Mouse (Mus musculus) lung, postnatal 14 days (tissue): ENCODE data around the gene Lrpprc.

Experiments
- DNase-seq: peaks from one replicate; pipeline ENCODE4 v3.0.0; 2021

Gene Lrpprc

DNA sequence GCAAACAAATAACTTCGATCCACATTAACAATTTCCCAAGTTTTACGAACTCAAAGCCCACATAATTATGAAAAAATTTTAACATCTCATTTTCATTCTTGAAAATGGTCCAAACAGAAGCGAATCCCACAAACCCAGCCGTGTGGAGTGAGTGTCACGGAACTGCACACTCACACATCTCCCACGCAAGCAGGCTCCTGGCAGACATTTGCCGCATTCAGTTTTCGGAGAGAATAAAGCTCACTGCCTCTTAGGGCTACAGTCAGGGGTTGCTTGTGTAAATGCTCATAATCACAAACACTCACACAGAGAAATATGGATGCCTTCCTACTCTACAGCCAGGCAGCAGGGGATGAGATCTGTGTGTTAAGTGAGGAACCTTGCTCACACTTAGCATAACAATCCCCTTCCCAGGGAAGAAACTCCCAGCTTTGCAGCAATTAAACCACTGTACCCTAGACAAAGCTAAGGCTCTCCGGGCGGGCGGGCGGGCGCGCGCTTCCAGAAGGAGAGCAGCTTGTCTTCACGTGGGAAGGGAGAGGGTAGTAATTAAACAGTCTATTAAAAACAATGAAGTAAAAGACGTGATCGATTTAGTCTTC lies 76.9 kb downstream of the Lrpprc start:
- DNase-seq: no peak

- peak; percentile 39 for DNase-seq
Measured at GRCm38 (mm10) chr17:84709403-84709851, 81.2 kb downstream of the Lrpprc start.

DNA sequence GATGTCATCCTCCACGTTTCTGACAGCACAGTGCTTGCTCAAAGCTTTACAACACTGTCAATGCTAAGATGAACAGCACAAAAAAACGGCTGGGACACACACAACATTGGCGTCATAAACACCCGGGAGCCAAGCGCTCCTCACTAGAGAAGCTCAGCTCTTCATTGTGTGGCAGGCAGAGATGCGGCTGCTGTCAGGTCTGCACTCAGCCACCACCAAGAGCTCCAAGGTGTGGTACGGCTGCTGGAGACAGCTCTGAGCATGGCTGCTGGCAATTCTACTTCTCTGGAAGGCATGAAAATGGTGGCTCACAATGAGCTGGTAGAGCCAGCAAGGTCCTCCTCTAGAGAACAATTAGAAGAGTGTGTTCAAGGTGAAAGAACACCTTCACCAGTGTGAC lies 81.8 kb downstream of the Lrpprc start:
- DNase-seq: no peak

DNA sequence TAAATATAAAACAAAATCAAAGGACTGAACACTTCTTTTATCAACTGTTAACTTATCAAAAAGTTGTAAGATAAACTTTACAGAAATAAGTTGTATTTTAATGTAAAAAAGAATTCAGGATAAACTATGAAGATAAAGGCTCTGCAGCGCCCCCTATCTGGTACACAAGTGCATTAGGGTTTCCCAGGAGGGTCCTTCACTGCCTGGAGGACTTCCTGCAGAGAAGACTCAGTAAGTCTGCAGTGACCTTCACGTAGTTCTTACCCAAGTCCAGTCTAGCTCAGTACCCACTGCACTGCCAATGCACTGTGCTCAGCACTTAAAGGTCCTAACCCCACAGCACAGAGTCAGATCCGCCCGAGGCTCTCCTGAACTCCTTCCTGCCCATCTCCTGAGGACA lies 83.2 kb downstream of the Lrpprc start:
- no peak for DNase-seq

DNA sequence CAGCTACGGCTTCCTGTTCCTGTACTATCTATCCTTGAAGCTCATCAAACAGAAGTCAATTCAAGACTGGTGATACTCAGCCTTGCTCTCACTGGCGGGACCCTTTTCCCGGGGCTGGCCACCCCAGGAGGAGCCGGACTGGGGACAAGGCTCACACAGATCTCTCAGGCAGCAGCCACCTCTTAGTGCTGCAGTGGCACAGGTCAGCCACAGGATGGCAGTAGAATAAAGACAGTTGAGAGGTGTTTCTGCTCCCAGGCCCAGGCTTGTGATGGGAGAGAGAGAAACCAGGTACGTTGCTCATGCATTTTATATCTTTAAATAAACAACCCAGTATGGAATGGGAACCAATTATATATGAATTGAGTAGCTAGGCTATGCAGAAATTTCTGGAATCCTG lies 91.9 kb downstream of the Lrpprc start:
- peak; percentile 56 for DNase-seq

DNA sequence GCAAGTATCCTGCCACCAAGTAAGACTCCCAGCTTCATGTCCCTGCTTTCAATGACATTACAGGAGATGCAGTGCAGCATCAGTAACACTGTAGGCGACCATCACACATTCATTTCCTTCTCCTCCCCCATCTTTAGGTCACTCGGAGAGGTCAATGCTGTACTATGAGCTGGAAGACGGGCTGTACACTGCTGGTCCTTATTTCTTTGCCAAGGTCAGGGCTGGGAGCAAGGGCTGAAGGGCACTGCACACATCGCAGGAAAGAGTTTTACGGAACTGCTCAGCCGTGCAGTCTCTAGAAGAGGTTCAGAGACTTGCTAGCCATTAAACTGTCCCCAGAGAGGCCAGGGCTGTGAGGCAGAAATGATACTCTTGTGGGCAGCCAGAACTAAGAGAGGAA lies 94.1 kb downstream of the Lrpprc start:
- DNase-seq: no peak

DNA sequence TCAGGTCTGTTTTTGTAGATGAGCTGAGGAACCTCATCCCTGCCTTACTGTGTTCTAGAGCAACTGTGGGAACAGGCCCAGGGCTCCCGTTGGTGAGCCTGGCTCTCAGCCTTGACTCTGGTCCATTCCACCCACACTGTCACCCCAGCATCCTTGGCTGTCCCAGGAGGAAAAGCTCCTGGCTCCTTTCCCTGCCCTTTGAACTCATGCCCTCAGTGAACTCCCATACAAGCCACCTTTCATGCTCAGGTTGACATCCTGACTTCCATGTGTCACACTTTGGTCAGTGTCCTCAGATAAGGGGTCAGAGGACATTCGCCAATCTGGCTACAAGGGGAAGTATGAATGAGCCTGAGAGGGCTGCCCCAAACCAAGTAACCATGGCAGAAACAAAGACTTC lies 96.8 kb downstream of the Lrpprc start:
- DNase-seq: no peak

- DNase-seq: no peak
Measured at GRCm38 (mm10) chr17:84690111-84690510, 100.5 kb downstream of the Lrpprc start.

DNA sequence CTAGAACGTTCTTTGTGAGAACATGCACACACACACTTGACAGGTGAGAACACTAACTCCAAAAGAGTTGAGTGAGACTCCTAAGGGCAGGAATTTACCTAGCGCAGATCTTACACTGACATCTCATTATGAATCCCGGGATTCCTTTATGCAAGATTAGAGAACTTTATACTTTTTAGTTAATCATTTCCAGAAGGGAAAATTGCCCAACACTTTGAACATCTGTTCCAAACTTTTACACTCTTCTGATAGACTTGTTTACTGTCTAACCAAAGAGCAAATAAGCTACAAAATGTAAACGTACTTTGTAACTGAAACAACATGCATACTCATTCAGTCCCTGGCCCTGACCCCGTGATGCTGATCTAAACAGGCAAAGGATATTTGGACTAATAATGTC lies 101.3 kb downstream of the Lrpprc start:
- DNase-seq: no peak

DNA sequence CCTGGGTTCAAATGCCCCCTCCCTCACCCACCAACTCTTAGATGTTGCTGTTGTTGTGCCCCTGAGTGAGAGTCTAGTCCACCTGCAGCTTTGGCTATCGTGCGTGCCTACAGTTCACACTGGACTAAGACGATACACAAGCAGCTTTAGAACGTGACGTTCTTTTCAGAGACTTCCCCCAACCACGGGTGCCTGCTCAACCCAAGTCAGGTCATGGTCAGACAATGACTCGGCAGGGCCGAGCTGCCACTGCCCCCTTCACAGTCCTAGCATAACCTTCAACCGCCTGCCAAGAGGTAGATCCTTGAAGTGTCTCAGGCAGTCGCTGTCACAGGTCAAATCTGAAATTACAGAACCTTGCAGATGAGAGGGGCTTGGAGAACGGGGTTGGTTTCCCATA lies 101.8 kb downstream of the Lrpprc start:
- DNase-seq: no peak

DNA sequence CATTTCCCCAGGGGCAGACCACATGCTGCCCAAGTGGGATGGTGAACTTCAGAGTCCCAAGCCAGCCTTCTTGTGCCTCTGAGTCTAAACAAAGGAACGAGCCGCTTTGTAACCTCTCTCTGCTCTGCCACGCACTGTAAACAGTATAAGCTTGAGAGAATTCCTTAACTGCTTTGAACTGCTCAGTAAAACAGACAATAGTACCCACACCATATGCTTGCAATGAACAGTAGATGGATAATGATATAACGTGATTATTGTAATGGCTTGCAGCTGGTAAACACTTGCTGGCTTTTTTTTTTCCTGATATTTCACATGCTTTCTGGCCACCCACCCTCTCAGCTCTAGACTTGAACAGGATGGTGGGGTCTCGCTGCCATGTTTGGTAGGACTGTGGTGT lies 102.6 kb downstream of the Lrpprc start:
- DNase-seq: no peak

GRCm38 (mm10) chr17:84685286-84685685 lies 105.3 kb downstream of the Lrpprc start:
- no peak for DNase-seq

- DNase-seq: no peak
Measured at GRCm38 (mm10) chr17:84684284-84684683, 106.3 kb downstream of the Lrpprc start.

DNA sequence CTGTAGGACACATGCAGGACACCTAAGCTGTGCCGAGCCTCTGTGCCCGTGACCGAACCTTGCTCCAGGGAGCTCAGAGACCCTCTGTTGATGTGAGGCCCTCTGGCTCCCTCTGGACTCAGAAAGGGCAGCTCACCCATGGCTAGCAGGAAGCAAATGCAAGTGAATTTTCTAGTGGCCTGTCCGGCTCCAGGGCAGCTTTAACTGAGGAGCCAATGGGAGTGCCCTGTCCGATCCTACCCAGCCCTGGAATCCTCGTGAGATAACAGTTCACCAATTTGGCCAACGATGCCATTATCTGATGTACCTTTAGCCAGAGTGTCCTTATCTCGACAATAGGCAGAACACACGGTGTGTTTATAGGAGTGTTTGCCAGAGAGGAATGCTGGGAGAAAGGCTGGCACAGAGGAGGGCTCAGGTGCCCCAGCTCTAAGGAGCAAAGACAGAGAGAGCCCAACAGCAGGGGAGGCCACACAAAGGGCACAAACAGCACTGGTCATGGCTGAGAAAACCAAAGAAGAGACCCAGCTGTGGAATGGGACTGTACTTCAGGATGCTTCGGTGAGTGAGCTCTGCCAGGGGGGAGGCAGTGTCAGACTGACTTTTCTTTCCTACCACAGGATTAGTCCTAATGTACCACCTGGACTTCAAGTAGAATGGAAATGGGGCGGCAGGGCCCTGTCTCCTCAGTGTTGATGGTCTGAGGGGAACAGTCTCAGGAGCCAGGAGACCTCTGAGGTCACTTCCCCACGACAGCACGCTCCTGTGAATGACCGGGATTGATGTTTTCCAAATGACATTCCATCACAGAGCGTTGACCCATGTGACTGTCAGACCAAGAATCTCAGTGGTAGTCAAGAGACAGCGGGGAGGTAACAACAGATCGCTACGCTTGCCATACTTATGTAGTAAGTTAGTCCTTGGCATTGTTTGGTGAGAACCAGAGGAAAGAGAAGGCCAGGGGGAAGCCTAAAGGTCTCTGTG lies 107.6 kb downstream of the Lrpprc start, which contains the start of gene Abcg5:
TSS of gene Abcg5 (minus strand) at position 278 of the 984 bp plus-strand sequence.
- DNase-seq: no peak

DNA sequence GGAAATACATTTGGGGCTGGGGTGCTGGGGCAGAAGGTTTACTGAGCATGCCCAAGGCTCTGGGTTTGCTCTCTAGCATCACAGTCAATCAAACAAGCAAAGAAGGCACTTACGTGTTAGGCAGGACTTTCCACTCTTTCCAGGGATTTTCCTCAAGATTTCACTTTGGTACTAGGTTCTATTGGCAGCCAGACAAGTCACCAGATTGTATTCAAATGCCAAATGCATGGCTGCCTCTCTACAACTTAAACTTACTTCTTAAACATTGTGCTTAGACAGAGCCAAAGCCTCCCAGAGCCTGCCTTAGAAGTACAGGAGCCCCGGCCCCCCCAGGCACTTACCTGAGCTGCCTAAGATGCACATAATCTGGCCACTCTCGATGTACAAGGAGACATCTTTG lies 108.9 kb downstream of the Lrpprc start:
- no peak for DNase-seq

GRCm38 (mm10) chr17:84677595-84677994 lies 113.0 kb downstream of the Lrpprc start:
- no peak for DNase-seq

- DNase-seq: peak; percentile 27
Measured at GRCm38 (mm10) chr17:84675951-84676366, 114.6 kb downstream of the Lrpprc start, which contains the start of gene Abcg8. Gene Abcg8, plus strand, starts transcription at chr17:84676302.

DNA sequence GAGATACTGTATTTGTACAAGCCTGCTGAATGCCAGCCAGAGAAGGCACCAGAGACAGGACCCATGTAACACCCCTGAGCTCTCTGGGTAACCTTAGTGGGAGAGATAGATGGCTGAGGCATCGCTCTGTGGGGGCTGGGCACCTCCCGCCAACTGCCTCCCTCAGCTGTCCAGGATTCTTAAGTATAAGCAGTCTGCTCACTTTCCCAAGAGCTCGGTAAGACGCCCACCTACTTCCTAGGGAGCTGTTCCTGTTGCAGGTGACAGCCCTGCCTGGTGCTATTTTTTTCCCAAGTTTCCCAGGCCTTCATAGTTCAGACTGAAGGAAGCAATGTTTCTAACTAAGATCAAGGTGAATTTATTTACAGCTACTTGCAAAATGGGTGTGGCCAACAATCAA lies 115.4 kb downstream of the Lrpprc start:
- DNase-seq: no peak

- no peak for DNase-seq
Measured at GRCm38 (mm10) chr17:84674048-84674447, 116.5 kb downstream of the Lrpprc start.

DNA sequence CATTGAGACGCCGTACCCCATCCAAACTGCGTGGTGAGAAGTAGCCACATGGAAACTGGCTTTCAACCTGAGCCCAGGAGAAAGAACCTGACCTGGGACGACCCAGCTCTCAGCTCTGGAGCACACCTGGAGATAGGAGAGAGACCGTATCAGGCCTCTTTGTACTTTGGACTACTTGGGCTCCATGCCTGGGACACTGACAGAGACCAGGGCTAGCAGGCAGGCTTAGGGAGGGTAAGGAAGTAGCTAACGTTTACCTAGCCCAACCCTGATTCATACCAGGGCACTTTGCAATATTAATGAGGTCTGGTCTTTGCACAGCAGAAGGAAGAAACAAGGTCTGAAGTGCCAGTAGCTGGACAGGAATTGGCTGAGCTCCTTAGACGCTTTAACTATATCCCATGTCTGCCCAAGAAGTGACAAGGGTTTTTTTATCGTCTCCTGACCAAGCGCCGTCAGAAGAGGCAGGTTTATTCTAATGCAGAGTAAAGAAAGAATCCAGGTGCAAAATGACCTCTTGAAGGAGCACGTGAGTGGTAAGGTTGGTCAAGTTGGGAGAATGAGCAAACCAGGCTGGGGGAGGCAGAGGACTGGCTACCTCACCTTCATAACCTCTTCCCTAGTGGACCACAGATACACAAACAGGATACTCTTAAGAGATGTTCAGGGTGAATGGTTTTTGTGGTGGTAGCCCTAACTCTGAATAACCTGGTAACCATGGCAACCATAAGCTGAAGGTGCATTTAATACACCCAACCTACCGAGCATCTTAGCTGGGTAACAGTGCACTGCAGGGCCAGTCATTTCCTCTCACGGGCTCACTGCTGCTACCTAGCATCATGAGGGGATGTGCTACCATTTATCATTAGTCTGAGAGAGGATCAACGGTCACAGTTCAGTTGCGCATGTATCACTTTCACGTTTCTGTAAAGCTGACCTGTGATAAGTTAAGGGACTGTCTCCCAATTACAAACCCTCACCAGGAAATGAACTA lies 117.9 kb downstream of the Lrpprc start:
- no peak for DNase-seq

DNA sequence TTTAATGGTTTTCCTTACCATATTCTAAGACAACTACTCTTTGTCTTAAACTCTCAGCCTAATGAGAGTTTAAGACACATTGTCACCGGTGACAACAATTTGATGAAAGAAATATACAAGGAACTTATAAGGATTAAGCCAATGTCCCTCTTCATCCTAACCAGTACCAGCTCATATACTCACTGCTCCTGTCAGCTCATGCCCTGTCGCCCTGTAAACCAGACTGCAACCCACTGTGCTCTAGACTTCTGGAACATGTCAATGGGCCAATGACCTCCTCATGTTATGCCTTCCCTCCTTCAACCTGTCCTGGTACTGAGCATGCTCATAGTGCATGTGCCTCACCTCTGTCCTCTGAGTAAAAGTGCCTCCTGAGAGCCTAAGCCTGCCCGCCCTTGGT lies 122.7 kb downstream of the Lrpprc start:
- no peak for DNase-seq

DNA sequence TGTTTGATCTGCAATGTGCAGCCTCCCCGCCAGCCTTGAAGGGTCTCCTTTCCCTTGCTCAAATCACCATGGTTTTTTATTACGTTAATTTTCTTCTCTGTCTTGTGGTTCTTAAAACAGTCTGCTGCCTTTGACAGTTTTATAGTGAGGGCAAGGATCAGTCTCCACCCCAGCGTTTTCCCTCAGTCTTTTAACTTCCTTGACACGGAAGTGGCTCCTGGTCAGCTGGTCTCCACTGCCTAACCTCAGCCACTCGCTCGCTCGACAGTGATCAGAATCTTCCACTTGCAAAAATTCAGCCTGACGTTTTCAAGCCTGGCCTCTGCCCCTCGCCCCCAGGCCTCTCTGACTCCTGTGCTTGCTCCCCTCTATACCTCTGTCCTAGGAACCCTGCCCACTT lies 124.9 kb downstream of the Lrpprc start:
- DNase-seq: no peak

DNA sequence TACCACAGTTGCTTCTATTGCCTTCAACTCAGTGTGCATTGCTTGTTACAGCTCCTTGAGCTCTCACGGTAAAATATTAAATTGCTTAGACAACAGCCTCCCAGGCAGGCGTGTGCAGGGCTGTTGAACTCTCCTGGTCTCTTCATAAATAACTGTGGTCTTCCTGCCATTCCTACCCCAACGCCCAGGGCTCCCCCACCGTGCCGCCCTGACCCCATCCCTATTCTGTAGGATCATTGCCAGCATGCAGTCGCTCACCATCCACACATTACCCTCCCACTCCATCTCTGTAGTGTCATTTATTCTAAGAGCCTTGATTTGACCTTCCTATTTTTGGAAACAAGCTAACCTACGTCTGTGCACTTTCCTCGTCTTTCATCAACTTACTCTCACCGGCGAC lies 125.5 kb downstream of the Lrpprc start:
- DNase-seq: no peak
